Mouse (Mus musculus) cortical plate, adult 2 months (tissue): ENCODE measurements around the gene Gins2.

Experiments
- CTCF ChIP-seq: fragments of 200-500 bp; IDR thresholded peaks from 2 replicates; pipeline ENCODE4 v1.5.1; 2011; ENCODE audit warnings: mild to moderate bottlenecking, control low read depth, low read length; ENCODE audit not compliant: insufficient read depth; ENCODE audit errors: extremely low read depth
- POLR2A ChIP-seq: fragments of 200-500 bp; IDR thresholded peaks from 2 replicates; pipeline ENCODE4 v1.6.1; 2011; ENCODE audit warnings: mild to moderate bottlenecking, low read length, control low read depth; ENCODE audit not compliant: insufficient read depth; ENCODE audit errors: extremely low read depth

- TF ChIP-seq CTCF (no peak), POLR2A (no peak)
Observed at GRCm38 (mm10) chr8:120572534-120572933, 16.6 kb downstream of the Gins2 start.
